Mouse (Mus musculus) midbrain, postnatal 0 days (tissue): ENCODE measurements at regions not wholly inside any gene's neighbourhood (a gene's known extent, or its start where the extent isn't known, plus 50 kb on each side); places are given as distances from the start of the nearest gene placed in this dataset.

Experiments
- ATAC-seq: fragments of 200-750 bp; cut with Nextera tagmentation; 2 replicates; pipeline ENCODE4 v1.8.0; 2017; ENCODE audit warnings: moderate number of reproducible peaks, mild to moderate bottlenecking, moderate TSS enrichment, moderate library complexity; ENCODE audit not compliant: low FRiP score
- DNase-seq: peaks from one replicate; pipeline ENCODE4 v3.0.0-alpha.2; 2015; ENCODE audit warnings: low spot score
- H3K27ac ChIP-seq: fragments of 300-500 bp; sonication (generic); 2 replicates; pipeline ENCODE4 v1.5.1; 2014; ENCODE audit warnings: low read depth, mild to moderate bottlenecking, low read length, mixed read lengths
- H3K27me3 ChIP-seq: fragments of 300-500 bp; sonication (generic); 2 replicates; pipeline ENCODE4 v1.6.1; 2014; ENCODE audit warnings: low read length, control low read depth, mixed read lengths; ENCODE audit not compliant: insufficient read depth
- H3K36me3 ChIP-seq: fragments of 300-500 bp; sonication (generic); 2 replicates; pipeline ENCODE4 v1.6.1; 2014; ENCODE audit warnings: low read length, control low read depth, mixed read lengths; ENCODE audit not compliant: insufficient read depth
- H3K4me1 ChIP-seq: fragments of 300-500 bp; sonication (generic); 2 replicates; pipeline ENCODE4 v1.6.1; 2014; ENCODE audit warnings: mild to moderate bottlenecking, control low read depth, antibody characterized with exemption, low read length, mixed read lengths; ENCODE audit not compliant: insufficient read depth
- H3K4me2 ChIP-seq: fragments of 300-500 bp; sonication (generic); 2 replicates; pipeline ENCODE4 v1.6.1; 2014; ENCODE audit warnings: low read depth, mild to moderate bottlenecking, low read length, mixed read lengths; ENCODE audit not compliant: poor library complexity, severe bottlenecking
- H3K4me3 ChIP-seq: fragments of 300-500 bp; sonication (generic); 2 replicates; pipeline ENCODE4 v1.5.1; 2014; ENCODE audit warnings: low read depth, mild to moderate bottlenecking, low read length, moderate library complexity
- H3K9ac ChIP-seq: fragments of 300-500 bp; sonication (generic); replicated peaks from 2 replicates; pipeline ENCODE4 v1.6.1; 2014; ENCODE audit warnings: mild to moderate bottlenecking, low read length, moderate library complexity, mixed read lengths; ENCODE audit not compliant: poor library complexity, severe bottlenecking
- H3K9me3 ChIP-seq: fragments of 300-500 bp; sonication (generic); 2 replicates; pipeline ENCODE4 v1.6.1; 2016; ENCODE audit warnings: low read length, control low read depth
- CTCF ChIP-seq: IDR thresholded peaks from 2 replicates; pipeline ENCODE4 v1.5.1; 2016; ENCODE audit warnings: antibody characterized with exemption, mild to moderate bottlenecking
- WGBS: fragments of 180-500 bp; shearing (Covaris S2); extraction: QIAGEN DNeasy Blood & Tissue Kit; methylation state at CpG from one replicate; pipeline ENCODE4 v1.1.7; 2014; 5-methylcytosine and 5-hydroxymethylcytosine counted together

- Histone ChIP-seq H3K36me3 (no peaks in the 10 kb centered on the region), H3K9me3 (no peaks in the 10 kb centered on the region), H3K4me1 (no peaks in the 10 kb centered on the region), H3K9ac (no peak overlapping the region), H3K27ac (no peak overlapping the region), H3K4me2 (no peak overlapping the region), H3K4me3 (no peak overlapping the region), H3K27me3 (no peaks in the 10 kb centered on the region)
- 62% methylated on average over 11 of the region's 11 CpGs for WGBS
- peak; percentile 50 for DNase-seq
- ATAC-seq: no peak
- no peak for TF ChIP-seq CTCF
These were observed 307.3 kb downstream of the Tmem114 start for GRCm38 (mm10) chr16:8117543-8118167.

GRCm38 (mm10) chr16:8111329-8112116, 313.4 kb downstream of the Tmem114 start:
- ATAC-seq: no peak
- Histone ChIP-seq H3K27ac (no peak overlapping the region), H3K27me3 (no peaks in the 10 kb centered on the region), H3K36me3 (no peaks in the 10 kb centered on the region), H3K9me3 (no peaks in the 10 kb centered on the region), H3K4me3 (no peak overlapping the region), H3K9ac (no peak overlapping the region), H3K4me1 (no peaks in the 10 kb centered on the region), H3K4me2 (no peak overlapping the region)
- TF ChIP-seq CTCF: no peak
- 29% methylated on average over 9 of the region's 9 CpGs for whole genome bisulfite sequencing
- DNase-seq: peak; percentile 12

- DNase-seq: peak; percentile 43
- Histone ChIP-seq H3K9ac (no peak overlapping the region), H3K4me2 (no peak overlapping the region; the same call in 1 of the 2 replicates), H3K27ac (no peak overlapping the region), H3K4me3 (no peak overlapping the region), H3K4me1 (no peaks in the 10 kb centered on the region), H3K36me3 (no peaks in the 10 kb centered on the region), H3K9me3 (no peaks in the 10 kb centered on the region), H3K27me3 (no peaks in the 10 kb centered on the region)
- ATAC-seq: no peak
- 61% methylated on average over 19 of the region's 19 CpGs for WGBS
- TF ChIP-seq CTCF: no peak
These were observed 316.5 kb downstream of the Tmem114 start for GRCm38 (mm10) chr16:8108141-8109122.

GRCm38 (mm10) chr16:8079024-8079423, 345.9 kb downstream of the Tmem114 start:
- WGBS: 68% methylated on average over 2 of the region's 2 CpGs
- TF ChIP-seq CTCF: no peak

GRCm38 (mm10) chr16:8078461-8078860, 346.5 kb downstream of the Tmem114 start:
- 69% methylated on average over 3 of the region's 3 CpGs for WGBS

More at GRCm38 (mm10) chr16:8079024-8079423, 345.9 kb downstream of the Tmem114 start:
- Histone ChIP-seq H3K27me3 (no peaks in the 10 kb centered on the region), H3K9ac (no peak overlapping the region), H3K4me1 (no peaks in the 10 kb centered on the region), H3K27ac (no peak overlapping the region), H3K9me3 (no peaks in the 10 kb centered on the region), H3K4me2 (no peak overlapping the region), H3K36me3 (no peaks in the 10 kb centered on the region), H3K4me3 (no peak overlapping the region)
- ATAC-seq (no peak), DNase-seq (peak; percentile 36)

More at GRCm38 (mm10) chr16:8078461-8078860, 346.5 kb downstream of the Tmem114 start:
- no peak for TF ChIP-seq CTCF
- no peaks in the 10 kb centered on the region for H3K4me1 ChIP-seq
- H3K9ac ChIP-seq: no peak overlapping the region
- ATAC-seq (no peak), DNase-seq (no peak)
- no peaks in the 10 kb centered on the region for H3K9me3 ChIP-seq
- H3K36me3 ChIP-seq: no peaks in the 10 kb centered on the region
- H3K27me3 ChIP-seq: no peaks in the 10 kb centered on the region
- no peak overlapping the region for H3K27ac ChIP-seq
- no peak overlapping the region for H3K4me2 ChIP-seq
- H3K4me3 ChIP-seq: no peak overlapping the region
